In genomic region chr4:139828283-139828678, GRCm38 (mm10) we compare ENCODE assay signal across 11 mouse cellular contexts. TPM values are rescaled to one million over a fixed set of nuclear protein-coding genes. Genes with fewer than 3 reads are reported as not detected.
DNase-seq lines count a peak whose midpoint lies in the region; ATAC-seq lines count a peak whose summit lies in the region.
"Had no signal": no experiment of that assay in that cellular context is flagged by ENCODE, and none has a peak within 500 bp of the region (broad histone marks: within the 10 kb centered on the region; RNA-seq: fewer than 3 reads in every experiment).

No protein-coding gene starts in this region.

- no peak for DNase-seq in heart, adult 8-10 months (ENCODE audit: low spot score)
- no peak for DNase-seq in embryonic facial prominence, embryonic 11.5 days (ENCODE audit: low spot score)
- no peak for DNase-seq in left cerebral cortex, adult 11 months (ENCODE audit: low spot score)
- no peak for DNase-seq in frontal cortex, postnatal 10 days (ENCODE audit: low spot score in 2 of 2)
- DNase-seq in thymus, postnatal 14 days = no peak
- DNase-seq: left cerebral cortex, postnatal 4 days; lung, postnatal 4 days had no signal

- H3K27ac ChIP-seq in heart, embryonic 13.5 days (replicated peaks) = no peak overlapping the region
- H3K27ac ChIP-seq in embryonic facial prominence, embryonic 11.5 days (replicated peaks; ENCODE audit: low read depth, low read length) = no peak overlapping the region
- H3K27ac ChIP-seq in hindbrain, embryonic 12.5 days = no peak overlapping the region
- H3K27ac ChIP-seq in midbrain, embryonic 15.5 days = peak overlapping the region; percentile 22; the same call in 1 of the 2 replicates

- peaks cover 14% of the 10 kb centered on the region for H3K4me1 ChIP-seq in heart, embryonic 13.5 days
- H3K4me1 ChIP-seq in embryonic facial prominence, embryonic 11.5 days (ENCODE audit: control insufficient read depth, insufficient read depth, low read length) = peaks cover 10% of the 10 kb centered on the region
- peaks cover 60% of the 10 kb centered on the region for H3K4me1 ChIP-seq in hindbrain, embryonic 12.5 days
- peaks cover 45% of the 10 kb centered on the region for H3K4me1 ChIP-seq in midbrain, embryonic 15.5 days

- no peaks in the 10 kb centered on the region for H3K9me3 ChIP-seq in heart, embryonic 13.5 days
- H3K9me3 ChIP-seq in embryonic facial prominence, embryonic 11.5 days (replicated peaks; ENCODE audit: control insufficient read depth, low read length) = no peaks in the 10 kb centered on the region
- no peaks in the 10 kb centered on the region for H3K9me3 ChIP-seq in hindbrain, embryonic 12.5 days (replicated peaks)
- H3K9me3 ChIP-seq in midbrain, embryonic 15.5 days = no peaks in the 10 kb centered on the region

- H3K4me2 ChIP-seq in heart, embryonic 13.5 days = peak overlapping the region; percentile 13; the same call in 1 of the 2 replicates
- peak overlapping the region; percentile 30; the same call in 1 of the 2 replicates for H3K4me2 ChIP-seq in embryonic facial prominence, embryonic 11.5 days (ENCODE audit: low read depth, low read length)
- peak overlapping the region; percentile 54 for H3K4me2 ChIP-seq in hindbrain, embryonic 12.5 days (replicated peaks)
- peak overlapping the region; percentile 48 for H3K4me2 ChIP-seq in midbrain, embryonic 15.5 days

- under 1% methylated on average over 26 of the region's 37 CpGs for WGBS in heart, embryonic 13.5 days
- WGBS in embryonic facial prominence, embryonic 11.5 days = 2% methylated on average over 37 of the region's 37 CpGs
- 2% methylated on average over 35 of the region's 37 CpGs for WGBS in hindbrain, embryonic 12.5 days
- under 1% methylated on average over 37 of the region's 37 CpGs for whole genome bisulfite sequencing in midbrain, embryonic 15.5 days

- H3K9ac ChIP-seq in heart, embryonic 13.5 days = no peak overlapping the region
- peak overlapping the region; percentile 28 for H3K9ac ChIP-seq in embryonic facial prominence, embryonic 11.5 days (replicated peaks; ENCODE audit: low read length)
- 0 out of 2 replicates have a peak overlapping the region, but pooled peaks have one; percentile 8 for H3K9ac ChIP-seq in hindbrain, embryonic 12.5 days
- H3K9ac ChIP-seq in midbrain, embryonic 15.5 days = 0 out of 2 replicates have a peak overlapping the region, but pooled peaks have one; percentile 21

- ATAC-seq in heart, embryonic 13.5 days (ENCODE audit: extremely low read depth, insufficient number of reproducible peaks, low FRiP score, low TSS enrichment) = no peak
- ATAC-seq in embryonic facial prominence, embryonic 11.5 days (replicated peaks; ENCODE audit: insufficient number of reproducible peaks, low FRiP score, low TSS enrichment, low read depth) = no peak
- ATAC-seq in hindbrain, embryonic 12.5 days (ENCODE audit: low FRiP score) = no peak
- no peak for ATAC-seq in midbrain, embryonic 15.5 days (replicated peaks)

- H3K27me3 ChIP-seq in heart, embryonic 13.5 days (replicated peaks) = peaks cover 100% of the 10 kb centered on the region
- peaks cover 94% of the 10 kb centered on the region for H3K27me3 ChIP-seq in embryonic facial prominence, embryonic 11.5 days (ENCODE audit: control insufficient read depth, insufficient read depth, low read length)
- H3K27me3 ChIP-seq in hindbrain, embryonic 12.5 days = peaks cover 100% of the 10 kb centered on the region
- peaks cover 54% of the 10 kb centered on the region for H3K27me3 ChIP-seq in midbrain, embryonic 15.5 days (replicated peaks)

- no peaks in the 10 kb centered on the region for H3K36me3 ChIP-seq in heart, embryonic 13.5 days
- H3K36me3 ChIP-seq in embryonic facial prominence, embryonic 11.5 days (replicated peaks; ENCODE audit: control insufficient read depth, insufficient read depth, low read depth, low read length) = no peaks in the 10 kb centered on the region
- H3K36me3 ChIP-seq in hindbrain, embryonic 12.5 days = no peaks in the 10 kb centered on the region
- H3K36me3 ChIP-seq in midbrain, embryonic 15.5 days (replicated peaks) = no peaks in the 10 kb centered on the region

- H3K4me3 ChIP-seq in heart, embryonic 13.5 days = 0 out of 2 replicates have a peak overlapping the region, but pooled peaks have one; percentile 9
- peak overlapping the region; percentile 15; the same call in 1 of the 2 replicates for H3K4me3 ChIP-seq in embryonic facial prominence, embryonic 11.5 days (ENCODE audit: low read depth, low read length)
- H3K4me3 ChIP-seq in hindbrain, embryonic 12.5 days = peak overlapping the region; percentile 13; the same call in 1 of the 2 replicates
- H3K4me3 ChIP-seq in midbrain, embryonic 15.5 days = peak overlapping the region; percentile 38

RNA-seq across cellular contexts. Expression of gene Pax7, which starts 5.0 kb away (rescaled TPM):
- 0.03 TPM in 1 of 2 replicates, not detected in the other for polyA plus RNA-seq in heart, embryonic 13.5 days (2015; fragmentation: Nextera tagmentation; extraction: Ambion mirVana)
- not detected for total RNA-seq in heart, adult 8-10 months (2022)
- 1.9 and 2.0 TPM in 2 replicates for polyA plus RNA-seq in embryonic facial prominence, embryonic 11.5 days (2014; fragmentation: Nextera tagmentation; extraction: Ambion mirVana)
- polyA plus RNA-seq in hindbrain, embryonic 12.5 days (2016; fragmentation: Nextera tagmentation; extraction: Ambion mirVana) = 1.1 and 1.6 TPM in 2 replicates
- polyA plus RNA-seq in midbrain, embryonic 15.5 days (2015; fragmentation: Nextera tagmentation; extraction: Ambion mirVana) = 3.5 and 3.8 TPM in 2 replicates
- total RNA-seq: common myeloid progenitor, adult 5-6 weeks had no signal
